ENCODE assay signal across 15 mouse cellular contexts in the genomic region with DNA sequence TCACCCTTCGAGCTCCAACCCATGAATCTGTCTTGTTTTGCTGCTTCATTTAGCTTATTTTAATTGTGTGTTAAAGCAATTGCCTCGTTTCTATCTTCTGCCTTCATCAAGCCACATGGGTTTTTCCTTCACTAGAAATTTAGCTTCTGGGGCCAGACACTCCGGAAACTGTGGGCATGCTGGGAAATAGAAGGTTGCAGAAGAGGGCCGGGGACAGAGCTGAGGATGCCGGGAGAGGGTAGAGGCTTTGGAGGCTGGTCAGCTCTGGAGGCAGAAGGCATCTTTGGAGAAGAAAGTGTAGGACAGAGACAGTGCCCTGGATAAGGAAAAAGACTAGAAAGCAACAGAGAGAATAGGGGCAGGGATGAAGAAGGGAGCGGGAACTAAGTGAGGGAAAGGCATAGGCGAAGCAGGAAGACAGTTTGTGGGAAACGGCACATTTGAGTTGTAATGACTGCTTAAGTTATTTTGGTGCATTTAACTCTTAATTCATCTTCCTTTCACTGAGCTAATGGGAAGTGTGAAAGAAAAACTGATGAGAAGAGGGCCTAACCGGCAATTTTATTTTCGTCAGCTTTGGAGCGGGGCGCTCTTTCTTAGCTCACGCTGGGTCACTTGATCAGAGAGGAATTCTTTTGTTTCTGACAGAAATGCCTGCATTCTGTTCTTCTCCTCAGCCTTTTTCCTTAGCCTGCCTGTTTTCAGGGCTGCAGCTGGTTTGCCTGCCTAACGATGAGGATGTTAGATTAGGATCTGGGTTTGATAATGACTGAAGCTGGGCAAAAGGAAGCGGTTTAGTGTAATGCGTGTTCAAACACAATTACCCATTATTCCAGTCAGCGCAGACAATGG. TPM values are rescaled to one million over a fixed set of nuclear protein-coding genes. Genes with fewer than 3 reads are reported as not detected.
DNase-seq lines count a peak whose midpoint lies in the region; ATAC-seq and TF ChIP-seq lines count a peak whose summit lies in the region.
"Had no signal": no experiment of that assay in that cellular context is flagged by ENCODE, and none has a peak within 500 bp of the region (broad histone marks: within the 10 kb centered on the region; RNA-seq: fewer than 3 reads in every experiment).

No protein-coding gene starts in this region.

- H3K36me3 ChIP-seq in embryonic facial prominence, embryonic 10.5 days (replicated peaks): no peaks in the 10 kb centered on the region
- H3K36me3 ChIP-seq in hindbrain, embryonic 10.5 days: no peaks in the 10 kb centered on the region
- no peaks in the 10 kb centered on the region for H3K36me3 ChIP-seq in midbrain, postnatal 0 days (ENCODE audit: insufficient read depth, low read length)
- H3K36me3 ChIP-seq: heart, embryonic 10.5 days had no signal

- ATAC-seq in midbrain, postnatal 0 days (ENCODE audit: low FRiP score): no peak
- ATAC-seq: inflammation-experienced regulatory T-cells, adult 6 months had no signal

- H3K4me1 ChIP-seq in embryonic facial prominence, embryonic 10.5 days: peaks cover 20% of the 10 kb centered on the region
- peaks cover 20% of the 10 kb centered on the region for H3K4me1 ChIP-seq in hindbrain, embryonic 10.5 days (replicated peaks)
- H3K4me1 ChIP-seq in midbrain, postnatal 0 days (ENCODE audit: insufficient read depth, low read length): no peaks in the 10 kb centered on the region; the same call in 1 of the 2 replicates
- H3K4me1 ChIP-seq: heart, embryonic 10.5 days; megakaryocyte, embryonic 14.5 days had no signal

- peak; percentile 4 for DNase-seq in ZHBTc4 (ENCODE audit: low read depth, low spot score)
- DNase-seq in embryonic facial prominence, embryonic 10.5 days (ENCODE audit: low spot score): peak; percentile 16
- peak; percentile 21 for DNase-seq in hindbrain, embryonic 10.5 days (ENCODE audit: low spot score)
- peak; percentile 33 for DNase-seq in midbrain, postnatal 0 days (ENCODE audit: low spot score)
- DNase-seq in urinary bladder, postnatal 10 days (ENCODE audit: low spot score): no peak
- DNase-seq in adrenal gland, adult 2 months: no peak
- DNase-seq in lung, adult 18-20 months: no peak
- DNase-seq in urinary bladder, adult 18-20 months (ENCODE audit: low spot score in 2 of 2): no peak
- DNase-seq: cerebellum, adult 9-10 months; kidney, postnatal 36 days; thymus, postnatal 25 days had no signal

- WGBS in embryonic facial prominence, embryonic 10.5 days: 34% methylated on average over 17 of the region's 17 CpGs
- 39% methylated on average over 17 of the region's 17 CpGs for WGBS in hindbrain, embryonic 10.5 days
- 39% methylated on average over 17 of the region's 17 CpGs for WGBS in midbrain, postnatal 0 days

- H3K27ac ChIP-seq in embryonic facial prominence, embryonic 10.5 days (replicated peaks): peak overlapping the region; percentile 51
- H3K27ac ChIP-seq in hindbrain, embryonic 10.5 days: peak overlapping the region; percentile 76
- no peak overlapping the region for H3K27ac ChIP-seq in midbrain, postnatal 0 days (ENCODE audit: low read depth, low read length)
- H3K27ac ChIP-seq: heart, embryonic 10.5 days; liver, embryonic 14.5 days had no signal

- H3K9me3 ChIP-seq in embryonic facial prominence, embryonic 10.5 days: no peaks in the 10 kb centered on the region
- no peaks in the 10 kb centered on the region for H3K9me3 ChIP-seq in hindbrain, embryonic 10.5 days
- no peaks in the 10 kb centered on the region for H3K9me3 ChIP-seq in midbrain, postnatal 0 days (ENCODE audit: low read length)
- H3K9me3 ChIP-seq: heart, embryonic 10.5 days; megakaryocyte, embryonic 14.5 days had no signal

- 0 out of 2 replicates have a peak, but pooled peaks have one; percentile 8 for TF ChIP-seq CTCF in midbrain, postnatal 0 days (IDR thresholded peaks at IDR 0.05)

- H3K4me2 ChIP-seq in midbrain, postnatal 0 days (ENCODE audit: low read depth, low read length, poor library complexity, severe bottlenecking): no peak overlapping the region

- peaks cover 15% of the 10 kb centered on the region; the same call in 1 of the 2 replicates for H3K27me3 ChIP-seq in embryonic facial prominence, embryonic 10.5 days (replicated peaks; ENCODE audit: low read depth, poor library complexity, severe bottlenecking)
- 0 out of 2 replicates have a peak, but pooled peaks cover 6% of the 10 kb centered on the region for H3K27me3 ChIP-seq in hindbrain, embryonic 10.5 days (ENCODE audit: insufficient read depth, poor library complexity, severe bottlenecking)
- no peaks in the 10 kb centered on the region for H3K27me3 ChIP-seq in midbrain, postnatal 0 days (ENCODE audit: insufficient read depth, low read length)
- H3K27me3 ChIP-seq: megakaryocyte, embryonic 14.5 days had no signal

- no peak overlapping the region for H3K4me3 ChIP-seq in embryonic facial prominence, embryonic 10.5 days
- no peak overlapping the region for H3K4me3 ChIP-seq in hindbrain, embryonic 10.5 days
- H3K4me3 ChIP-seq in midbrain, postnatal 0 days (ENCODE audit: low read depth, low read length): no peak overlapping the region
- H3K4me3 ChIP-seq: heart, embryonic 10.5 days; megakaryocyte, embryonic 14.5 days had no signal

- H3K9ac ChIP-seq in midbrain, postnatal 0 days (replicated peaks; ENCODE audit: low read length, poor library complexity, severe bottlenecking): no peak overlapping the region
- H3K9ac ChIP-seq: liver, embryonic 14.5 days had no signal

RNA-seq across cellular contexts. Expression of a gene that starts 28.2 kb away (rescaled TPM):
- 0.19 TPM in 2 replicates for polyA plus RNA-seq in embryonic facial prominence, embryonic 10.5 days (2016; fragmentation: Nextera tagmentation; extraction: Ambion mirVana)
- 0.10 and 0.20 TPM in 2 replicates for polyA plus RNA-seq in hindbrain, embryonic 10.5 days (2016; fragmentation: Nextera tagmentation; extraction: Ambion mirVana)
- total RNA-seq in midbrain, postnatal 0 days (2014; rRNA removed): 49.7 and 50.9 TPM in 2 replicates
- 3.4 and 5.8 TPM in 2 replicates for polyA plus RNA-seq in midbrain, postnatal 0 days (2015; fragmentation: Nextera tagmentation; extraction: Ambion mirVana)
- total RNA-seq in adrenal gland, adult 2 months (2021): 1 to 10 TPM; 3.3 to 5.2 TPM
- polyA plus RNA-seq in adrenal gland, adult 2 months (2012; rRNA removed): 0.40 and 0.97 TPM in 2 replicates

Comparison
In these comparisons a context has a peak if more than half of its experiments do, and no peak if none do; other contexts are left out.
1. DNase-seq: peak in ZHBTc4 (single experiment), embryonic facial prominence, embryonic 10.5 days (single experiment), hindbrain, embryonic 10.5 days (single experiment) and midbrain, postnatal 0 days (single experiment); none in urinary bladder, postnatal 10 days (single experiment), adrenal gland, adult 2 months (single experiment), lung, adult 18-20 months (0 of 2) and urinary bladder, adult 18-20 months (0 of 2).